Mouse (Mus musculus) heart, postnatal 14 days (tissue): ENCODE measurements around the gene Bcl2l1. TPM values are rescaled to one million over a fixed set of nuclear protein-coding genes. Genes with fewer than 3 reads are reported as not detected.

Experiments used
- DNase-seq, 2 experiments: peaks; one replicate each; pipeline ENCODE4 v3.0.0; 2021 to 2022
- intact Hi-C: fragments of 180-260 bp; cut with DNase I; formaldehyde crosslinking; loops from one replicate; pipeline ENCODE4 v1.15.1; 2025
- total RNA-seq, 2 experiments: library from RNA; stranded (reverse); gene quantifications; 2 replicates each; pipeline ENCODE4 v1.2.3; 2021

Bcl2l1 gene
- total RNA-seq, 2 experiments from 2014 or later: 79.8 to 92.2 TPM

- DNase-seq: peak in 1 of 2 experiments; percentile 31
- intact Hi-C loops: no loop called here
Observed at GRCm38 (mm10) chr2:152781031-152781711, 50.4 kb downstream of the Bcl2l1 start.

GRCm38 (mm10) chr2:152780466-152780865 lies 51.1 kb downstream of the Bcl2l1 start:
- intact Hi-C loops: no loop called here
- no peak for DNase-seq

GRCm38 (mm10) chr2:152777081-152777480 lies 54.4 kb downstream of the Bcl2l1 start:
- intact Hi-C loops: no loop called here

GRCm38 (mm10) chr2:152776435-152776834 lies 55.1 kb downstream of the Bcl2l1 start:
- no peak for DNase-seq
- intact Hi-C loops: no loop called here

More at GRCm38 (mm10) chr2:152777081-152777480, 54.4 kb downstream of the Bcl2l1 start:
- DNase-seq: no peak

GRCm38 (mm10) chr2:152776019-152776418 lies 55.5 kb downstream of the Bcl2l1 start:
- DNase-seq: no peak
- intact Hi-C loops: no loop called here

GRCm38 (mm10) chr2:152775357-152775756 lies 56.2 kb downstream of the Bcl2l1 start:
- intact Hi-C loops: no loop called here
- DNase-seq: no peak

GRCm38 (mm10) chr2:152772231-152772630 lies 59.3 kb downstream of the Bcl2l1 start:
- intact Hi-C loops: no loop called here
- DNase-seq: no peak

GRCm38 (mm10) chr2:152771571-152771970 lies 60.0 kb downstream of the Bcl2l1 start:
- no peak for DNase-seq
- intact Hi-C loops: no loop called here

GRCm38 (mm10) chr2:152769677-152770076 lies 61.9 kb downstream of the Bcl2l1 start:
- intact Hi-C loops: no loop called here
- no peak for DNase-seq

- intact Hi-C loops: loop anchor here (1.0 to 2.0 kb wide), 3 partner anchors 17 to 64 kb away; partner anchors contain the start of gene Bcl2l1
- peak; percentile 52 to 69 for DNase-seq
Observed at GRCm38 (mm10) chr2:152767618-152768271, 63.8 kb downstream of the Bcl2l1 start.

- peak; percentile 95 to 98 for DNase-seq
Observed at GRCm38 (mm10) chr2:152766387-152767123, 65.0 kb downstream of the Bcl2l1 start.

GRCm38 (mm10) chr2:152765045-152765674 lies 66.4 kb downstream of the Bcl2l1 start:
- DNase-seq: no peak
- intact Hi-C loops: no loop called here

More at GRCm38 (mm10) chr2:152766387-152767123, 65.0 kb downstream of the Bcl2l1 start:
- intact Hi-C loops: loop anchor here (1.0 to 2.0 kb wide), 4 partner anchors 18 to 70 kb away; partner anchors contain the start of gene Bcl2l1

GRCm38 (mm10) chr2:152764172-152765044 lies 67.1 kb downstream of the Bcl2l1 start:
- intact Hi-C loops: no loop called here
- no peak for DNase-seq

GRCm38 (mm10) chr2:152763310-152763709 lies 68.2 kb downstream of the Bcl2l1 start:
- intact Hi-C loops: no loop called here

GRCm38 (mm10) chr2:152758351-152758750 lies 73.2 kb downstream of the Bcl2l1 start:
- DNase-seq: no peak
- intact Hi-C loops: loop anchor here (10.0 kb wide), 1 partner anchor 144 kb away; no protein-coding TSS in a partner anchor

More at GRCm38 (mm10) chr2:152763310-152763709, 68.2 kb downstream of the Bcl2l1 start:
- no peak for DNase-seq

GRCm38 (mm10) chr2:152757478-152757877 lies 74.0 kb downstream of the Bcl2l1 start:
- intact Hi-C loops: loop anchor here (10.0 kb wide), 1 partner anchor 143 kb away; no protein-coding TSS in a partner anchor
- DNase-seq: no peak

- no peak for DNase-seq
- intact Hi-C loops: loop anchor here (10.0 kb wide), 1 partner anchor 142 kb away; no protein-coding TSS in a partner anchor
Observed at GRCm38 (mm10) chr2:152756474-152757393, 74.8 kb downstream of the Bcl2l1 start.
